23 mouse cellular contexts compared by ENCODE assay signal in the genomic region with DNA sequence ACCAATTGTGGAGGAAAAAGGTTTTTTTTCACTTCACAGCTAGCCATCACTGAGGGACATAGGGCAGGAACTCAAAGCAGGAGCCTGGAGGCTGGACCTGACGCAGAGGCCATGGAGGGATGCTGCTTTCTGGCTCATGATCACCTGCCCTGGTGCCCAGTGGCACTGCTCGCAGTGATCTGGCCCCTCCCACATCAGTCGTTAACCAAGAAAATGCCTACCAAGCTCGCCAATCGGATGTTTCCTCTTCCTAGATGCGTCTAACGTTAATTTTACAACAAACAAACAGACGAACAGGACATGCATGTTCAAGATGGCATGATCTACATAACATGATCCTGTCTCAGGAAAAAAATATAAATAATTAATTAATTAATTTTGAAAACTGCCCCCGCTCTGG. TPM values are rescaled to one million over a fixed set of nuclear protein-coding genes. Genes with fewer than 3 reads are reported as not detected.
DNase-seq lines count a peak whose midpoint lies in the region; ATAC-seq and TF ChIP-seq lines count a peak whose summit lies in the region.
"Had no signal": no experiment of that assay in that cellular context is flagged by ENCODE, and none has a peak within 500 bp of the region (broad histone marks: within the 10 kb centered on the region; RNA-seq: fewer than 3 reads in every experiment).

No protein-coding gene starts in this region.

- H3K4me1 ChIP-seq in heart, embryonic 10.5 days, result peaks cover 31% of the 10 kb centered on the region; the same call in 1 of the 2 replicates
- peaks cover under 1% of the 10 kb centered on the region for H3K4me1 ChIP-seq in heart, adult 2 months (ENCODE audit: control insufficient read depth, insufficient read depth, low read length)
- peaks cover 29% of the 10 kb centered on the region for H3K4me1 ChIP-seq in heart, embryonic 15.5 days (replicated peaks)
- H3K4me1 ChIP-seq in testis, adult 2 months (ENCODE audit: control insufficient read depth, insufficient read depth, low read length), result peaks cover 4% of the 10 kb centered on the region
- H3K4me1 ChIP-seq: embryonic facial prominence, embryonic 12.5 days; embryonic facial prominence, embryonic 15.5 days; hindbrain, embryonic 12.5 days; hindbrain, embryonic 15.5 days had no signal

- no peaks in the 10 kb centered on the region for H3K9me3 ChIP-seq in heart, embryonic 10.5 days
- H3K9me3 ChIP-seq in heart, embryonic 15.5 days (replicated peaks), result no peaks in the 10 kb centered on the region
- H3K9me3 ChIP-seq: embryonic facial prominence, embryonic 12.5 days; embryonic facial prominence, embryonic 15.5 days; hindbrain, embryonic 12.5 days; hindbrain, embryonic 15.5 days had no signal

- no peak for TF ChIP-seq EP300 in heart, adult 2 months (IDR thresholded peaks at IDR 0.05; ENCODE audit: insufficient read depth, low read depth, low read length)

- H3K4me2 ChIP-seq in heart, embryonic 15.5 days, result no peak overlapping the region
- H3K4me2 ChIP-seq: embryonic facial prominence, embryonic 12.5 days; embryonic facial prominence, embryonic 15.5 days; hindbrain, embryonic 12.5 days; hindbrain, embryonic 15.5 days had no signal

- no peak for ATAC-seq in heart, embryonic 15.5 days (replicated peaks; ENCODE audit: insufficient number of reproducible peaks, insufficient read depth, low FRiP score, low read depth)
- ATAC-seq: forebrain, embryonic 14.5 days; forebrain, postnatal 0 days; intestine, postnatal 0 days had no signal

- no peak for TF ChIP-seq POLR2A in heart, adult 2 months (IDR thresholded peaks at IDR 0.05; ENCODE audit: insufficient read depth, low read depth, low read length)
- TF ChIP-seq POLR2A in testis, adult 2 months (IDR thresholded peaks at IDR 0.05; ENCODE audit: control insufficient read depth, low read depth, low read length), result no peak

- intact Hi-C loops in heart, adult 2 months (cut with DNase I), result no loop called here

- 86% methylated on average over 9 of the region's 9 CpGs for WGBS in heart, embryonic 10.5 days
- WGBS in heart, adult 2 months, result 92% methylated on average over 9 of the region's 9 CpGs
- 84% methylated on average over 9 of the region's 9 CpGs for WGBS in heart, embryonic 15.5 days

- no peak for DNase-seq in heart, embryonic 10.5 days (ENCODE audit: low spot score)
- DNase-seq in heart, adult 2 months, result no peak
- DNase-seq in heart, adult 18-20 months, result no peak
- no peak for DNase-seq in testis, postnatal 10 days (ENCODE audit: low spot score)
- no peak for DNase-seq in liver
- DNase-seq: B cell, adult 2 months; cerebellum, adult 11 months; cerebellum, adult 2 months; cerebellum, adult 9-11 months; cerebellum, postnatal 25 days; forebrain, postnatal 0 days; gastrocnemius, adult 2 months; gastrocnemius, postnatal 14 days; kidney, adult 2 months had no signal

- H3K36me3 ChIP-seq in heart, embryonic 10.5 days, result no peaks in the 10 kb centered on the region
- no peaks in the 10 kb centered on the region for H3K36me3 ChIP-seq in heart, adult 2 months (ENCODE audit: control insufficient read depth, insufficient read depth, low read length)
- H3K36me3 ChIP-seq in heart, embryonic 15.5 days, result no peaks in the 10 kb centered on the region
- H3K36me3 ChIP-seq in testis, adult 2 months (ENCODE audit: control insufficient read depth, insufficient read depth, low read length), result no peaks in the 10 kb centered on the region
- H3K36me3 ChIP-seq: embryonic facial prominence, embryonic 12.5 days; embryonic facial prominence, embryonic 15.5 days; hindbrain, embryonic 12.5 days; hindbrain, embryonic 15.5 days had no signal

- peak overlapping the region; percentile 81 for H3K27ac ChIP-seq in heart, embryonic 10.5 days
- H3K27ac ChIP-seq in heart, adult 2 months, result no peak overlapping the region
- peak overlapping the region; percentile 45; the same call in 1 of the 2 replicates for H3K27ac ChIP-seq in heart, embryonic 15.5 days
- no peak overlapping the region for H3K27ac ChIP-seq in testis, adult 2 months (ENCODE audit: control insufficient read depth, insufficient read depth, low read depth, low read length)
- H3K27ac ChIP-seq: embryonic facial prominence, embryonic 12.5 days; embryonic facial prominence, embryonic 15.5 days; gastrocnemius, adult 2 months; hindbrain, embryonic 12.5 days; hindbrain, embryonic 15.5 days had no signal

- no peak overlapping the region for H3K4me3 ChIP-seq in heart, embryonic 10.5 days
- H3K4me3 ChIP-seq in heart, adult 2 months, result no peak overlapping the region
- no peak overlapping the region for H3K4me3 ChIP-seq in heart, embryonic 15.5 days
- peak overlapping the region; percentile 17; the same call in 1 of the 2 replicates for H3K4me3 ChIP-seq in testis, adult 2 months (ENCODE audit: control insufficient read depth, low read depth, low read length)
- H3K4me3 ChIP-seq: embryonic facial prominence, embryonic 12.5 days; embryonic facial prominence, embryonic 15.5 days; gastrocnemius, adult 2 months; hindbrain, embryonic 12.5 days; hindbrain, embryonic 15.5 days had no signal

- no peaks in the 10 kb centered on the region for H3K27me3 ChIP-seq in heart, embryonic 10.5 days (ENCODE audit: insufficient read depth, poor library complexity, severe bottlenecking)
- no peaks in the 10 kb centered on the region for H3K27me3 ChIP-seq in heart, adult 2 months (ENCODE audit: control insufficient read depth, insufficient read depth, low read length)
- no peaks in the 10 kb centered on the region for H3K27me3 ChIP-seq in heart, embryonic 15.5 days
- no peaks in the 10 kb centered on the region for H3K27me3 ChIP-seq in testis, adult 2 months (ENCODE audit: control insufficient read depth, insufficient read depth, low read length)
- H3K27me3 ChIP-seq: CH12.LX; embryonic facial prominence, embryonic 12.5 days; embryonic facial prominence, embryonic 15.5 days; hindbrain, embryonic 12.5 days; hindbrain, embryonic 15.5 days had no signal

- no peaks in the 10 kb centered on the region for H3K79me2 ChIP-seq in heart, adult 2 months (replicated peaks; ENCODE audit: control insufficient read depth, insufficient read depth, low read length)

- H3K9ac ChIP-seq in heart, adult 2 months (ENCODE audit: low read depth, low read length), result no peak overlapping the region
- no peak overlapping the region for H3K9ac ChIP-seq in heart, embryonic 15.5 days
- H3K9ac ChIP-seq: embryonic facial prominence, embryonic 12.5 days; embryonic facial prominence, embryonic 15.5 days; forebrain, postnatal 0 days; hindbrain, embryonic 12.5 days; hindbrain, embryonic 15.5 days had no signal

- no peak for TF ChIP-seq CTCF in heart, adult 2 months (IDR thresholded peaks at IDR 0.05)
- no peak for TF ChIP-seq CTCF in testis, adult 2 months (IDR thresholded peaks at IDR 0.05; ENCODE audit: control insufficient read depth, insufficient read depth, insufficient replicate concordance, low read depth, low read length)

RNA-seq across cellular contexts. Expression of gene Daam1, which starts 17.6 kb away (rescaled TPM):
- polyA plus RNA-seq in heart, embryonic 10.5 days (2016; fragmentation: Nextera tagmentation; extraction: Ambion mirVana), result 11.5 and 20.1 TPM in 2 replicates
- 10 to 100 TPM; 67.2 to 77.6 TPM for total RNA-seq in heart, adult 2 months (2021)
- 13.1 and 23.9 TPM in 2 replicates for polyA plus RNA-seq in heart, adult 2 months (2012; rRNA removed)
- 20.9 and 21.4 TPM in 2 replicates for polyA plus RNA-seq in heart, embryonic 15.5 days (2015; fragmentation: Nextera tagmentation; extraction: Ambion mirVana)
- total RNA-seq in heart, adult 18-20 months (2021), result 10 to 100 TPM; 61.3 to 70.5 TPM
- 5.5 and 6.6 TPM in 2 replicates for polyA plus RNA-seq in testis, adult 2 months (2012; rRNA removed)

Comparison
In these comparisons a context has a peak if more than half of its experiments do, and no peak if none do; other contexts are left out.
1. H3K27ac ChIP-seq: peak in heart, embryonic 10.5 days (single experiment) and heart, embryonic 15.5 days (single experiment); none in heart, adult 2 months (single experiment) and testis, adult 2 months (single experiment).